Mouse (Mus musculus) forebrain, embryonic 15.5 days (tissue): ENCODE data around the gene Gm17542. TPM values are rescaled to one million over a fixed set of nuclear protein-coding genes. Genes with fewer than 3 reads are reported as not detected.
"Not testable (repeated sequence)": the region's sequence is repeated elsewhere in the genome, so short reads cannot be mapped to it uniquely, and the experiment has no call there.

Source experiments
- ATAC-seq: fragments of 200-750 bp; cut with Nextera tagmentation; replicated peaks from 2 replicates; pipeline ENCODE4 v1.8.0; 2017; ENCODE audit warnings: mild to moderate bottlenecking, moderate TSS enrichment, moderate library complexity
- H3K27ac ChIP-seq: fragments of 300-500 bp; sonication (generic); replicated peaks from 2 replicates; pipeline ENCODE4 v1.5.1; 2015; ENCODE audit warnings: mild to moderate bottlenecking, inconsistent platforms
- H3K27me3 ChIP-seq: fragments of 300-500 bp; sonication (generic); 2 replicates; pipeline ENCODE4 v1.6.1; 2015; ENCODE audit warnings: inconsistent platforms
- H3K36me3 ChIP-seq: fragments of 300-500 bp; sonication (generic); 2 replicates; pipeline ENCODE4 v1.6.1; 2015; ENCODE audit warnings: mild to moderate bottlenecking, inconsistent platforms
- H3K4me1 ChIP-seq: fragments of 300-500 bp; sonication (generic); 2 replicates; pipeline ENCODE4 v1.6.1; 2015; ENCODE audit warnings: inconsistent platforms
- H3K4me2 ChIP-seq: fragments of 300-500 bp; sonication (generic); replicated peaks from 2 replicates; pipeline ENCODE4 v1.6.1; 2015; ENCODE audit warnings: mild to moderate bottlenecking, inconsistent platforms
- H3K4me3 ChIP-seq: fragments of 300-500 bp; sonication (generic); 2 replicates; pipeline ENCODE4 v1.5.1; 2015; ENCODE audit warnings: mild to moderate bottlenecking, inconsistent platforms
- H3K9ac ChIP-seq: fragments of 300-500 bp; sonication (generic); replicated peaks from 2 replicates; pipeline ENCODE4 v1.6.1; 2015; ENCODE audit warnings: mild to moderate bottlenecking, inconsistent platforms
- H3K9me3 ChIP-seq: fragments of 300-500 bp; sonication (generic); 2 replicates; pipeline ENCODE4 v1.6.1; 2016; ENCODE audit warnings: inconsistent platforms
- WGBS: fragments of 180-500 bp; shearing (Covaris S2); methylation state at CpG from one replicate; pipeline ENCODE4 v1.1.7; 2015; ENCODE audit warnings: mixed read lengths; 5-methylcytosine and 5-hydroxymethylcytosine counted together
- polyA plus RNA-seq: library from polyadenylated mRNA; unstranded; fragments of >200 nt; fragmentation: Nextera tagmentation; extraction: Ambion mirVana; gene quantifications from 2 replicates; pipeline ENCODE4 v1.2.1, GENCODE M21; 2015

The Gm17542 gene
- polyA plus RNA-seq = not detected in 2 replicates

- not testable (repeated sequence) for H3K9ac ChIP-seq, H3K9me3 ChIP-seq, H3K36me3 ChIP-seq, H3K4me2 ChIP-seq, H3K27ac ChIP-seq, H3K4me3 ChIP-seq, H3K27me3 ChIP-seq, ATAC-seq
- peaks cover 12% of the 10 kb centered on the region for H3K4me1 ChIP-seq
Observed at GRCm38 (mm10) chr10:58718110-58718509, at the start of gene Gm17542. Gene Gm17542, minus strand, starts transcription at chr10:58718210.

GRCm38 (mm10) chr10:58739779-58740178 lies 21.8 kb upstream of the Gm17542 start:
- H3K9ac ChIP-seq = no peak overlapping the region
- no peaks in the 10 kb centered on the region for H3K9me3 ChIP-seq
- no peak overlapping the region for H3K4me2 ChIP-seq
- H3K4me3 ChIP-seq = no peak overlapping the region
- H3K27ac ChIP-seq = no peak overlapping the region
- no peaks in the 10 kb centered on the region for H3K4me1 ChIP-seq
- H3K36me3 ChIP-seq = no peaks in the 10 kb centered on the region
- no peaks in the 10 kb centered on the region for H3K27me3 ChIP-seq
- no peak for ATAC-seq

DNA sequence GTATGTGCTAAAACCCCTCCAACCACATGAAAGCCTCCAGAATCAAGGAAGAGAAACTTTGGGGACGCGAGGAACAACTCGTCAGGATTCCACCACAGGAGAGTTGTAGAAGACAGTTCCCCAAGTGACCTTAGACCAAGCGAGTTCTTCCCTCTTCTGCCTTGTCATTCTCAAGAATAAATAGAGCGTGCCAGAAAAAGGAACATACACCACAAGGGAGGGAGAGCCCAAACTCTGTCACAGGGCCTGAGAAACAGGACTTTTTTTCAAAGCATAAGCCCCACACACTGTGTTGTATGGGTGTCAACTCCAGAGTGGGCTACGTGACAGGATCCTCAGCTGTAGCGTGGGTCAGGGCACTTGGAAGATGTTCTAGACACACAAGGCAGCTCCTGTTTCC lies 20.1 kb upstream of the Gm17542 start:
- no peaks in the 10 kb centered on the region for H3K27me3 ChIP-seq
- H3K9me3 ChIP-seq = no peaks in the 10 kb centered on the region
- H3K4me3 ChIP-seq = no peak overlapping the region
- no peaks in the 10 kb centered on the region for H3K4me1 ChIP-seq
- no peak overlapping the region for H3K27ac ChIP-seq
- H3K36me3 ChIP-seq = no peaks in the 10 kb centered on the region
- WGBS = 91% methylated on average over 7 of the region's 7 CpGs
- H3K9ac ChIP-seq = no peak overlapping the region
- no peak overlapping the region for H3K4me2 ChIP-seq
- no peak for ATAC-seq

- Histone ChIP-seq H3K4me2 (no peak overlapping the region), H3K27ac (no peak overlapping the region), H3K27me3 (no peaks in the 10 kb centered on the region), H3K9me3 (no peaks in the 10 kb centered on the region), H3K4me1 (peaks cover 12% of the 10 kb centered on the region), H3K36me3 (no peaks in the 10 kb centered on the region), H3K4me3 (no peak overlapping the region), H3K9ac (no peak overlapping the region)
- ATAC-seq = 0 out of 2 replicates have a peak, but pooled peaks have one; percentile 19
- 30% methylated on average over 3 of the region's 3 CpGs for WGBS
Observed at GRCm38 (mm10) chr10:58714789-58715148, 3.2 kb downstream of the Gm17542 start.

DNA sequence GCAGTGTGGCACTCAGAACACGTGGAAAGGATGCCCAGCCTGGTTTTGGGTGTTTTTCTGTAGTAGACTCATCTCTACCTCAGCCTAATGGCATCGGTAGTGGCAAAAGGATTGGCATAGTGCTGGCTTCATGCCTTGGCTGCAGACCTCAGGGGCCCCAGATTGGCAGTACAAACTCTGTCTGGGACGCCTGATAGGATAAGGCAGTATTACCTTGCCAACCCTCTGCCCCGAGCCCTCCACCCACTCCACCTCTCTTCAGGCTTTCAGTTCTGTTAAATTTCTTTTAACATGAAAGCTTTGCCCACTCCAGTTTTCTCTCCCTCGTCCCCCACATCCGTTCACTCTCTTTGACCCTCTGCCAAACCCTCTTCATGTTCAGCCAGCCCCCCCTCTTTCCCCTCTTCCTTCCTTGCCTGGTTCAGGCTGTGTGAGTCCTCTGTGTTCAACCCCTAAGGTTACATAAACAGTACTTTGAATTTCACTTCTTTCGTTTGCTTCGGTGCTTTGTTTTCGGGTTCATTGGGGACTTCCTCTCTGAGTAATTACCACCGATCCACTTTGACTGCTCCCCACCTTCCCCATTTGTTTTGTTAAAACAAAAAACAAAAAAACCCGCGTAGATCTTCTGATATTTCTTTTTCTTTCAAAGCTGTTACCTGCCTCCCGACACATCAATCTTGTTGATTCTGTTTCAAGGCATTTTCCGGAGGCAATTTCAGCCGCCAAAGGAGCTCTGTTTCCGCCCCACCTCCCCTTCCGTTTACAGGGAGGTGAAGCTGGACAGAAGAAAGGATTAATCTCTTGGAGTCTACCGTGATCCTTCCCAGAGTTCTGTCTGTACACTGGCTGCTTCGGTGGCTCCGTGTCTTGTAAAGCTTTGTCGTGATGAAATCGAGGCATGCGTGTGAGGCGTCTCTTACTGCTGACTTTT lies 3.9 kb downstream of the Gm17542 start:
- WGBS = 34% methylated on average over 24 of the region's 24 CpGs
- no peak overlapping the region for H3K27ac ChIP-seq
- no peak overlapping the region for H3K9ac ChIP-seq
- no peaks in the 10 kb centered on the region for H3K36me3 ChIP-seq
- peaks cover 12% of the 10 kb centered on the region for H3K4me1 ChIP-seq
- no peaks in the 10 kb centered on the region for H3K9me3 ChIP-seq
- H3K4me3 ChIP-seq = peak overlapping the region; percentile 12; the same call in 1 of the 2 replicates
- no peaks in the 10 kb centered on the region for H3K27me3 ChIP-seq
- peak overlapping the region; percentile 33 for H3K4me2 ChIP-seq
- ATAC-seq = no peak

DNA sequence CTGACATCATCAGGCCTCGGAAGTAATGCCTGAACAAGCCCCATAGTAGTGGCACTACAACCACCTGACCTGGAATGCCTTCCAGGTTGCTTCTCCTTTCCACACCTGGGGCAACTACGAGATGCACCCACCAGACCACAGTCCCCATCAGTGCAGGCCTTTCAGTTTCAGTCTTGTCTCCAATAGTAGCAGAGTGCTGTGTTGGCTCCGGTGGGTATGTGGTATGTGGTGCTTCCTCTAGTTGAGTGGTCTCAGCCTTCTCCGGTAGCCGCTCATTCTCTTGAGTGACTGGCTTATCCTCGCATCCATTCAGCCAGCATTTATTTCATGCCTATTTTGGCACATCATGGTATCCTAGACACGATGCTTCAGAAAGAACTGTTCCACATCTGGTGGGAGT lies 4.8 kb downstream of the Gm17542 start:
- H3K9me3 ChIP-seq = no peaks in the 10 kb centered on the region
- H3K4me1 ChIP-seq = peaks cover 12% of the 10 kb centered on the region
- H3K36me3 ChIP-seq = no peaks in the 10 kb centered on the region
- no peak for ATAC-seq
- no peaks in the 10 kb centered on the region for H3K27me3 ChIP-seq
- no peak overlapping the region for H3K4me2 ChIP-seq
- no peak overlapping the region for H3K27ac ChIP-seq
- no peak overlapping the region for H3K9ac ChIP-seq
- 95% methylated on average over 7 of the region's 7 CpGs for WGBS
- H3K4me3 ChIP-seq = no peak overlapping the region

DNA sequence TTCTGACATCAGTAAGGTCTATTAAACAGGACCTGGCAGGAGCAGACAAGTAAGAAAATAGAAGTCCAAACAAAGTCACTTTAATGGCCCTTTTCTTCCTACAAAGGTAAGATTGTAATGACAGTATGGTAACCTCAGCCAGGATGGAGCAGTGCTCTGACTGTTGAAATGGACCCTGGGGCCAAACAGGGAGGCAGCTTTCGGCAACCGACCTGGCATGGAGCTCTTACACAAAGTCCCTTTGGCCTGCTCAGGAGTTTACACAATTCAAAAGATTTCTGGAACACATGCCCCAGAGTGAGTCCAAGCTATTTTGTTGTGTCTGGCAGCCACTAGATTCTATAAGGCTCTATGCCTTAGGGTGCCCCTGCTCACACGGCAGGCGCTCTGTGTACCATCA lies 9.0 kb downstream of the Gm17542 start:
- WGBS = 92% methylated on average over 4 of the region's 4 CpGs
- H3K27ac ChIP-seq = no peak overlapping the region
- no peaks in the 10 kb centered on the region for H3K36me3 ChIP-seq
- H3K4me3 ChIP-seq = no peak overlapping the region
- H3K9me3 ChIP-seq = no peaks in the 10 kb centered on the region
- no peak for ATAC-seq
- H3K9ac ChIP-seq = no peak overlapping the region
- no peaks in the 10 kb centered on the region for H3K27me3 ChIP-seq
- peaks cover 5% of the 10 kb centered on the region; the same call in 1 of the 2 replicates for H3K4me1 ChIP-seq
- H3K4me2 ChIP-seq = no peak overlapping the region

DNA sequence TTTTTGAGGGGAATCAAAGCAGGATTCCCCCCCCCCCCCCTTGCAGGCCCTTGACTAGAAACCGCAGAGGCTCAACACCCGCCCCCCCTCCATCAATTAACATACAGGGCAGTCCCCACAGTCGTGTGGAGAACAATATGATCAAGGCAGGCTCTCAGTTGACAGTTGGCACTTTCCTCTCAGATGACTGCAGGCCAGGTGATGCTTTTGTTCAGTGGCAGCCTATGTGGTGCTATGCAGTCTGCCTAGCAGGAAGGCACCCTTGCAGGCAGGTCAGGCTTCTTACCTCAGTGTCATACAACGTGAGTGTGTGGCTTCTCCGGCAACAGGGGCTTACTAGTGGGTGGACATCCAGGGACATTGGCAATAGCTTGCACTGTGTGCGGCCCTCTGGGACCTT lies 17.4 kb downstream of the Gm17542 start:
- Histone ChIP-seq H3K27me3 (no peaks in the 10 kb centered on the region), H3K4me3 (no peak overlapping the region), H3K4me1 (peaks cover 4% of the 10 kb centered on the region; the same call in 1 of the 2 replicates), H3K4me2 (no peak overlapping the region), H3K27ac (no peak overlapping the region), H3K36me3 (no peaks in the 10 kb centered on the region), H3K9ac (no peak overlapping the region), H3K9me3 (no peaks in the 10 kb centered on the region)
- 43% methylated on average over 6 of the region's 6 CpGs for WGBS
- ATAC-seq = no peak

GRCm38 (mm10) chr10:58700160-58700559 lies 17.9 kb downstream of the Gm17542 start:
- peaks cover 4% of the 10 kb centered on the region; the same call in 1 of the 2 replicates for H3K4me1 ChIP-seq
- 29% methylated on average over 4 of the region's 4 CpGs for WGBS
- H3K36me3 ChIP-seq = no peaks in the 10 kb centered on the region
- no peak overlapping the region for H3K4me2 ChIP-seq
- H3K27me3 ChIP-seq = no peaks in the 10 kb centered on the region
- H3K4me3 ChIP-seq = no peak overlapping the region
- H3K9ac ChIP-seq = no peak overlapping the region
- no peaks in the 10 kb centered on the region for H3K9me3 ChIP-seq
- no peak for ATAC-seq
- H3K27ac ChIP-seq = no peak overlapping the region

- 90% methylated on average over 4 of the region's 4 CpGs for WGBS
- no peak overlapping the region for H3K27ac ChIP-seq
- H3K27me3 ChIP-seq = no peaks in the 10 kb centered on the region
- ATAC-seq = no peak
- no peaks in the 10 kb centered on the region for H3K36me3 ChIP-seq
- H3K4me3 ChIP-seq = no peak overlapping the region
- H3K4me2 ChIP-seq = no peak overlapping the region
- no peaks in the 10 kb centered on the region for H3K9me3 ChIP-seq
- peaks cover 4% of the 10 kb centered on the region; the same call in 1 of the 2 replicates for H3K4me1 ChIP-seq
- H3K9ac ChIP-seq = no peak overlapping the region
Observed at GRCm38 (mm10) chr10:58698955-58699354, 19.1 kb downstream of the Gm17542 start.

DNA sequence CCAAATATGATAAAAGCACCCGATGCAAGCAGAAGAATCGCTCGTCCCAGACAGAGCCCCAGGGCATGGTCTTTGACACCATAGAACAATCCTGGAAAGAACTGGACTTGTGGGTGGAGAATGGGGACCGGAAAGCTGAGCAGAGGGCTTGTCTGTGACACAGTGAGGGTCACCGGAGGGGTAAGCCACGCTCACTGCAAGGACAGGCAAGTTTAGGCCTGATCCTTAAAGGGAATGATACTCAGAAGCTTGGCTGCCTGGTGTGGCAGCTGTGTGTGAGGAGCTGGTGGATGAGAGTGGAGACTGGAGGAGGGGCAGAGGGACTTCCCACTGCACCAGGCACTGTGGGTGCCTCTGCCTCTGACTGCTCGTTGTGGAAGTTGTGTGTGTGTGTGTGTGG lies 27.0 kb downstream of the Gm17542 start:
- ATAC-seq = no peak
- Histone ChIP-seq H3K9ac (no peak overlapping the region), H3K4me3 (no peak overlapping the region), H3K4me2 (no peak overlapping the region), H3K9me3 (no peaks in the 10 kb centered on the region), H3K27me3 (no peaks in the 10 kb centered on the region), H3K27ac (no peak overlapping the region), H3K4me1 (no peaks in the 10 kb centered on the region), H3K36me3 (no peaks in the 10 kb centered on the region)
- WGBS = 78% methylated on average over 6 of the region's 7 CpGs

DNA sequence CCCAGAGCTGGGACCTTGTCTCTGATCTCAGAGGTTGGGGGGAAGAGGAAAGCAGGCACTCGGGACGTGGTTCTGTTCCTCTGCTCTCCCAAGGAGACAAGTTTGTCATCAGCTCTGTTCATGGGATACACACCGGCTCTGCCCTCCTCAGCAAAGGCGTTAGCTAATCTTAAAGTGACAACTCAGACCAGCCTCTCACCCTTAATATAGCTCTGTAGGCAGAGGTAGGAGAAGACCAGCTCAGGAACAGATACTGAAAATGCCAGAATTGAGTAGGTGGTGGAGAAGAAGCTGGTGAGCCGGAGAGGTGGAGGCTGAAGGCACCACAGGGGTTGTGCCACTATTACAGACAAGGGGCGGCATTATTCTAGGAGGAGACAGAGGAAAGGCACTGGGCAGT lies 38.7 kb downstream of the Gm17542 start:
- Histone ChIP-seq H3K36me3 (no peaks in the 10 kb centered on the region), H3K27me3 (peaks cover 17% of the 10 kb centered on the region), H3K9ac (no peak overlapping the region), H3K27ac (no peak overlapping the region), H3K4me3 (no peak overlapping the region), H3K9me3 (no peaks in the 10 kb centered on the region), H3K4me2 (no peak overlapping the region), H3K4me1 (no peaks in the 10 kb centered on the region)
- no peak for ATAC-seq
- WGBS = 82% methylated on average over 6 of the region's 6 CpGs

DNA sequence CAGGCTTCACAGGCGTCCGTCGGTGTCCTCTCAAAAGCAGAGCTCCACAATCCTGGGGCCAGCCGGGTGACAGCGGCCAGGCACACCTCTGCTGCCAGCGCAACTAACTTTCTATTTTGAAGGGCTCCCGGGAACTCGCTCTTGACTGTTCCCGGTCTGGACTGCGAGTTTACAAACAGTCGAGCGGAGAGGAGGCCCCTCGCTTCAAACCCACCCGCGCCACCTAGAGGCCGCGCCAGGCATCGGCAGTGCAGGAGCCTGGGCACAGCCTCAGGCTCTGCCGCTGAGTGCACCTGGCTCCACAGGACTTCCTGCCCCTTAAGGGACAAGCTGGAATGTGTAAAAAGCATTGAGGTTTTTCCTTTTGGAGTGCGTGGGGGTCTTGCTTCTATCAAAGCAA lies 42.5 kb downstream of the Gm17542 start, which contains the start of gene Edar:
Edar (minus strand) TSS at position 122 of the 400 bp plus-strand sequence.
- peak within 1 kb of the TSS; percentile 44 for H3K4me2 ChIP-seq
- WGBS = 3% methylated on average over 20 of the region's 20 CpGs
- H3K9ac ChIP-seq = no peak within 1 kb of the TSS
- H3K27me3 ChIP-seq = peaks cover 17% of the 10 kb centered on the region
- H3K36me3 ChIP-seq = no peaks in the 10 kb centered on the region
- peak within 1 kb of the TSS; percentile 29 for H3K4me3 ChIP-seq
- no peak within 1 kb of the TSS for H3K27ac ChIP-seq
- peak; percentile 36; the same call in 1 of the 2 replicates for ATAC-seq
- H3K4me1 ChIP-seq = peaks cover 20% of the 10 kb centered on the region
- no peaks in the 10 kb centered on the region for H3K9me3 ChIP-seq
